Mouse (Mus musculus): ENCODE measurements around the gene Gtf2h3.

DNA sequence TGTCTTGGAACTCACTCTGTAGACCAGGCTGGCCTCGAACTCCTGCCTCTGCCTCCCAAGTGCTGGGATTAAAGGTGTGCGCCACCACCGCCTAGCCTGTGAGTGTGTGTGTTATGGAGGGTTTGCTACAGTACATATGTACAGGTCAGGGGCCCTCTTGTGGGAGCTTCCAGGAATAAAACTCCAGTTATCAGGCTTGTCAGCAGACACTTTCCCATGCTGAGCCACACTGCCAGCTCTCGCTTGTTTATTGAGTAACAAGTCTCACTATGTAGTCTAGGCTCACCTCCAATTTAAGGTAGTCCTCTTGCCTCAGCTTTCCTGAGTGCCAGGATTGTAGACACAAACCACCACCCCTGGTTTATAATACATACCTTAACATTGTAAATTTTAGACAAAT, 25.4 kb downstream of the Gtf2h3 start:
- TF ChIP-seq CTCF (IDR thresholded peaks at IDR 0.05; ENCODE audit: low read depth, low read length), result no peak
- TF ChIP-seq POLR2A (IDR thresholded peaks at IDR 0.05; ENCODE audit: insufficient read depth, low read length), result no peak

Measured in ES-Bruce4 (cell line).